Mouse (Mus musculus): ENCODE data around the gene Lyst.

The Lyst gene

GRCm38 (mm10) chr13:13573572-13574257 is 16.5 kb upstream of the Lyst start:
- DNase-seq (ENCODE audit: low read depth, low spot score) = no peak

- DNase-seq (ENCODE audit: low read depth, low spot score) = no peak
Observed at GRCm38 (mm10) chr13:13574258-13574870, 15.8 kb upstream of the Lyst start.

GRCm38 (mm10) chr13:13575106-13575505 is 15.1 kb upstream of the Lyst start:
- no peak for DNase-seq (ENCODE audit: low read depth, low spot score)

GRCm38 (mm10) chr13:13576469-13577205 is 13.6 kb upstream of the Lyst start:
- DNase-seq (ENCODE audit: low read depth, low spot score) = no peak

- no peak for DNase-seq (ENCODE audit: low read depth, low spot score)
Observed at GRCm38 (mm10) chr13:13581988-13582387, 8.2 kb upstream of the Lyst start.

- DNase-seq (ENCODE audit: low read depth, low spot score) = no peak
Observed at GRCm38 (mm10) chr13:13583473-13583872, 6.7 kb upstream of the Lyst start.

GRCm38 (mm10) chr13:13587653-13588184 is 2.5 kb upstream of the Lyst start:
- DNase-seq (ENCODE audit: low read depth, low spot score) = no peak

GRCm38 (mm10) chr13:13588518-13588917 is 1.7 kb upstream of the Lyst start:
- DNase-seq (ENCODE audit: low read depth, low spot score) = no peak

GRCm38 (mm10) chr13:13589032-13589431 is 1.2 kb upstream of the Lyst start:
- DNase-seq (ENCODE audit: low read depth, low spot score) = no peak

- DNase-seq (ENCODE audit: low read depth, low spot score) = no peak
Observed at GRCm38 (mm10) chr13:13591892-13592291, 1.7 kb downstream of the Lyst start.

GRCm38 (mm10) chr13:13596424-13597044 is 6.3 kb downstream of the Lyst start:
- DNase-seq (ENCODE audit: low read depth, low spot score) = no peak

- DNase-seq (ENCODE audit: low read depth, low spot score) = no peak
Observed at GRCm38 (mm10) chr13:13597896-13598295, 7.7 kb downstream of the Lyst start.

GRCm38 (mm10) chr13:13601407-13601806 is 11.2 kb downstream of the Lyst start:
- DNase-seq (ENCODE audit: low read depth, low spot score) = no peak

- no peak for DNase-seq (ENCODE audit: low read depth, low spot score)
Observed at GRCm38 (mm10) chr13:13606149-13606548, 16.0 kb downstream of the Lyst start.

GRCm38 (mm10) chr13:13608311-13608710 is 18.1 kb downstream of the Lyst start:
- DNase-seq (ENCODE audit: low read depth, low spot score) = no peak

- DNase-seq (ENCODE audit: low read depth, low spot score) = no peak
Observed at GRCm38 (mm10) chr13:13609655-13610054, 19.5 kb downstream of the Lyst start.

- DNase-seq (ENCODE audit: low read depth, low spot score) = peak; percentile 76
Observed at GRCm38 (mm10) chr13:13612882-13613281, 22.7 kb downstream of the Lyst start.

GRCm38 (mm10) chr13:13614235-13614634 is 24.0 kb downstream of the Lyst start:
- DNase-seq (ENCODE audit: low read depth, low spot score) = no peak

- no peak for DNase-seq (ENCODE audit: low read depth, low spot score)
Observed at GRCm38 (mm10) chr13:13621456-13621855, 31.3 kb downstream of the Lyst start.

GRCm38 (mm10) chr13:13622565-13622964 is 32.4 kb downstream of the Lyst start:
- no peak for DNase-seq (ENCODE audit: low read depth, low spot score)

GRCm38 (mm10) chr13:13633746-13634145 is 43.5 kb downstream of the Lyst start:
- DNase-seq (ENCODE audit: low read depth, low spot score) = no peak

GRCm38 (mm10) chr13:13634706-13635105 is 44.5 kb downstream of the Lyst start:
- peak; percentile 54 for DNase-seq (ENCODE audit: low read depth, low spot score)

Measured in ZHBTc4 (cell line).